ENCODE assay signal across 26 mouse cellular contexts in the genomic region with DNA sequence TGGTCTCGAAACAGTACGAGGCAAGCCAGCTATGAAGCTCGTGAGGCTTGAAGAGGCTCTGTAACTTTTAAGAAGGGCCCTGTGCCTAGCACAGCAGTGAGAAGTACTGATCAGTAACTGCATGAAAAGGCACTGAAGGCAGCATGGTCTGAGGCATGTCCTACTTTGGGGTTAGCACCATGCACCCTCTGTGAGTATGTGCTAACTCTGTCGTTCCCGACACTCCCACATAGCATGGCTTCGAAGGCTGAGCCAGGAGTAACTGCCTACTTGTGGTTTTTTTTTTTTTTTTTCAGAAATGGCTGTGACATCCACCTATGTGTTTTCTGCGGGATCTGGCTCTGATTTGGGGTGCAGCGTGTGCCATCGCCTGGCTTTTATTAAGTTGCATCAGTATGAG.
DNase-seq lines count a peak whose midpoint lies in the region; ATAC-seq lines count a peak whose summit lies in the region.
"Had no signal": no experiment of that assay in that cellular context is flagged by ENCODE, and none has a peak within 500 bp of the region (broad histone marks: within the 10 kb centered on the region; RNA-seq: fewer than 3 reads in every experiment).

No protein-coding gene starts in this region.

- H3K4me3 ChIP-seq in forebrain, embryonic 10.5 days: no peak overlapping the region
- H3K4me3 ChIP-seq in forebrain, embryonic 15.5 days: no peak overlapping the region
- H3K4me3 ChIP-seq in lung, embryonic 15.5 days: no peak overlapping the region
- H3K4me3 ChIP-seq in embryonic facial prominence, embryonic 13.5 days: no peak overlapping the region
- H3K4me3 ChIP-seq in limb, embryonic 13.5 days: no peak overlapping the region
- H3K4me3 ChIP-seq: forebrain, embryonic 13.5 days; hindbrain, embryonic 12.5 days; layer of hippocampus, adult 2 months; midbrain, embryonic 12.5 days; neural tube, embryonic 12.5 days had no signal

- DNase-seq in forebrain, embryonic 10.5 days (ENCODE audit: extremely low spot score, low spot score): no peak
- DNase-seq in lung, postnatal 14 days: no peak
- no peak for DNase-seq in kidney, adult 18-20 months
- DNase-seq in embryo, embryonic 9.5 days (ENCODE audit: extremely low spot score): no peak
- DNase-seq: adrenal gland, postnatal 25 days; cerebellum, adult 18-20 months; cerebellum, postnatal 36 days; heart, postnatal 10 days; kidney, adult 8-10 months; kidney, postnatal 14 days; layer of hippocampus, postnatal 36 days; thymus, postnatal 14 days had no signal

- H3K9ac ChIP-seq in forebrain, embryonic 15.5 days (replicated peaks): no peak overlapping the region
- H3K9ac ChIP-seq in lung, embryonic 15.5 days: no peak overlapping the region
- no peak overlapping the region for H3K9ac ChIP-seq in embryonic facial prominence, embryonic 13.5 days
- no peak overlapping the region for H3K9ac ChIP-seq in limb, embryonic 13.5 days
- H3K9ac ChIP-seq: forebrain, embryonic 13.5 days; hindbrain, embryonic 12.5 days; liver, embryonic 14.5 days; midbrain, embryonic 12.5 days; neural tube, embryonic 12.5 days had no signal

- no peak for ATAC-seq in forebrain, embryonic 15.5 days (replicated peaks)
- no peak for ATAC-seq in lung, embryonic 15.5 days (ENCODE audit: borderline replicate concordance, extremely low read depth, low FRiP score, low TSS enrichment)
- ATAC-seq in embryonic facial prominence, embryonic 13.5 days (ENCODE audit: insufficient number of reproducible peaks, insufficient read depth, low FRiP score, low TSS enrichment, low read depth): no peak
- ATAC-seq in limb, embryonic 13.5 days (ENCODE audit: low FRiP score, low read depth): no peak; the same call in 1 of the 2 replicates
- ATAC-seq: forebrain, embryonic 13.5 days; inflammation-experienced regulatory T-cells, adult 6 months had no signal

- no peaks in the 10 kb centered on the region for H3K36me3 ChIP-seq in forebrain, embryonic 10.5 days (replicated peaks)
- H3K36me3 ChIP-seq in forebrain, embryonic 15.5 days: no peaks in the 10 kb centered on the region
- no peaks in the 10 kb centered on the region for H3K36me3 ChIP-seq in lung, embryonic 15.5 days
- no peaks in the 10 kb centered on the region for H3K36me3 ChIP-seq in embryonic facial prominence, embryonic 13.5 days
- no peaks in the 10 kb centered on the region for H3K36me3 ChIP-seq in limb, embryonic 13.5 days
- H3K36me3 ChIP-seq: G1E; hindbrain, embryonic 12.5 days; midbrain, embryonic 12.5 days; neural tube, embryonic 12.5 days had no signal

- peak overlapping the region; percentile 57 for H3K27ac ChIP-seq in forebrain, embryonic 10.5 days
- H3K27ac ChIP-seq in forebrain, embryonic 15.5 days (replicated peaks): no peak overlapping the region
- peak overlapping the region; percentile 52; the same call in 1 of the 2 replicates for H3K27ac ChIP-seq in lung, embryonic 15.5 days
- H3K27ac ChIP-seq in embryonic facial prominence, embryonic 13.5 days: peak overlapping the region; percentile 78; the same call in 1 of the 2 replicates
- H3K27ac ChIP-seq in limb, embryonic 13.5 days: peak overlapping the region; percentile 58; the same call in 1 of the 2 replicates
- H3K27ac ChIP-seq: forebrain, embryonic 13.5 days; hindbrain, embryonic 12.5 days; layer of hippocampus, adult 2 months; liver, embryonic 14.5 days; macrophage; midbrain, embryonic 12.5 days; neural tube, embryonic 12.5 days had no signal

- no peak overlapping the region for H3K4me2 ChIP-seq in forebrain, embryonic 15.5 days (replicated peaks)
- no peak overlapping the region for H3K4me2 ChIP-seq in lung, embryonic 15.5 days
- H3K4me2 ChIP-seq in embryonic facial prominence, embryonic 13.5 days: peak overlapping the region; percentile 24; the same call in 1 of the 2 replicates
- no peak overlapping the region for H3K4me2 ChIP-seq in limb, embryonic 13.5 days (replicated peaks)
- H3K4me2 ChIP-seq: forebrain, embryonic 13.5 days; heart, embryonic 11.5 days; hindbrain, embryonic 12.5 days; midbrain, embryonic 12.5 days; neural tube, embryonic 12.5 days had no signal

- peaks cover 16% of the 10 kb centered on the region; the same call in 1 of the 2 replicates for H3K4me1 ChIP-seq in forebrain, embryonic 10.5 days
- no peaks in the 10 kb centered on the region for H3K4me1 ChIP-seq in forebrain, embryonic 15.5 days
- H3K4me1 ChIP-seq in lung, embryonic 15.5 days: 0 out of 2 replicates have a peak, but pooled peaks cover 3% of the 10 kb centered on the region
- H3K4me1 ChIP-seq in embryonic facial prominence, embryonic 13.5 days: peaks cover 23% of the 10 kb centered on the region
- peaks cover 19% of the 10 kb centered on the region; the same call in 1 of the 2 replicates for H3K4me1 ChIP-seq in limb, embryonic 13.5 days
- H3K4me1 ChIP-seq: hindbrain, embryonic 12.5 days; midbrain, embryonic 12.5 days; neural tube, embryonic 12.5 days had no signal

- no peaks in the 10 kb centered on the region; the same call in 1 of the 2 replicates for H3K9me3 ChIP-seq in forebrain, embryonic 10.5 days
- H3K9me3 ChIP-seq in forebrain, embryonic 15.5 days: no peaks in the 10 kb centered on the region
- H3K9me3 ChIP-seq in lung, embryonic 15.5 days: no peaks in the 10 kb centered on the region
- no peaks in the 10 kb centered on the region for H3K9me3 ChIP-seq in embryonic facial prominence, embryonic 13.5 days
- H3K9me3 ChIP-seq in limb, embryonic 13.5 days: no peaks in the 10 kb centered on the region
- H3K9me3 ChIP-seq: forebrain, embryonic 13.5 days; hindbrain, embryonic 12.5 days; midbrain, embryonic 12.5 days; neural tube, embryonic 12.5 days had no signal

- whole genome bisulfite sequencing in forebrain, embryonic 10.5 days: 84% methylated on average over 9 of the region's 9 CpGs
- 85% methylated on average over 9 of the region's 9 CpGs for WGBS in forebrain, embryonic 15.5 days
- 66% methylated on average over 9 of the region's 9 CpGs for WGBS in lung, embryonic 15.5 days
- WGBS in embryonic facial prominence, embryonic 13.5 days: 27% methylated on average over 9 of the region's 9 CpGs
- WGBS in limb, embryonic 13.5 days: 49% methylated on average over 9 of the region's 9 CpGs

- H3K27me3 ChIP-seq in forebrain, embryonic 10.5 days (ENCODE audit: poor library complexity, severe bottlenecking): peaks cover 7% of the 10 kb centered on the region
- H3K27me3 ChIP-seq in forebrain, embryonic 15.5 days: no peaks in the 10 kb centered on the region
- H3K27me3 ChIP-seq in lung, embryonic 15.5 days: no peaks in the 10 kb centered on the region
- peaks cover 6% of the 10 kb centered on the region; the same call in 1 of the 2 replicates for H3K27me3 ChIP-seq in embryonic facial prominence, embryonic 13.5 days
- H3K27me3 ChIP-seq in limb, embryonic 13.5 days: no peaks in the 10 kb centered on the region
- H3K27me3 ChIP-seq: forebrain, embryonic 13.5 days; hindbrain, embryonic 12.5 days; midbrain, embryonic 12.5 days; neural tube, embryonic 12.5 days had no signal
